Mouse (Mus musculus): ENCODE data around the gene Wwox.

Gene Wwox

DNA sequence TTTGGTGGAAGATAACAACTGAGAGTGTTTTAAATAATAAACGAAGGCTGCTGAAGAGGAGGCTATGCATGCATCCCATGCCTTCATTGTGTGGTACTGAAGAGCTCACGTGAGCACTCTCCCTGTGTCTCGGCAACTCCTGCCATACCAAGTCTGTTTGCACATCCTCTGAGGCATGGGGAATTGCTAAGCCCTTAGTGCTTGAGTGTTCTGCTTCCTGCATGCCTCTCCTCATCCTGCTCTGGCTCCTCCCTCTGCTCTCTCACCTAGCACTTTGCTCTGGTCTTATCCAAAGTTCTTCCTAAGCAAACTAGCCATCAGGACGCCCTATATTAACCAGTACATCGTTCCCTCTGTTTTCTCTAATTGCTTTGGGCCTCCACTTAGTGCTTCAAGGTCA lies 463.1 kb downstream of the Wwox start:
- no peak for DNase-seq (ENCODE audit: low spot score in 2 of 2)

DNA sequence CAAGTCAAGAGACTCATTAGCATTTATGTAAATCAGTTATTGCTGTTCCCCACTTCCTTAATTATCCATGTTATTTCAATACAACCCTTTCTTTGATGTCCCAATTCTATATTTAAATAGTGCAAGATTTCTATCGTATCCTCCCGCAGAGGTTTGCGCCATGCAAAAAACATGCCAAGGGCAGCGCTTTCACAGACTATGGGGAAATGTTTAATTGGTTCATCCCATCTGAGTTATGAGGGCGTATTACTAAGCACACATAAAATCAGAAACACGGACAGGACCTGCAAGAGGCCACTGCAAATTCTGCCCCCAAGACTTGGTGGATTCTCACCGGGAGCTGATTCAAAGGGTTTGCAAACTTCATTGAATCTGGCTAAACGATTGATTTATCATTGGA lies 468.6 kb downstream of the Wwox start:
- DNase-seq (ENCODE audit: low spot score in 2 of 2) = no peak

DNA sequence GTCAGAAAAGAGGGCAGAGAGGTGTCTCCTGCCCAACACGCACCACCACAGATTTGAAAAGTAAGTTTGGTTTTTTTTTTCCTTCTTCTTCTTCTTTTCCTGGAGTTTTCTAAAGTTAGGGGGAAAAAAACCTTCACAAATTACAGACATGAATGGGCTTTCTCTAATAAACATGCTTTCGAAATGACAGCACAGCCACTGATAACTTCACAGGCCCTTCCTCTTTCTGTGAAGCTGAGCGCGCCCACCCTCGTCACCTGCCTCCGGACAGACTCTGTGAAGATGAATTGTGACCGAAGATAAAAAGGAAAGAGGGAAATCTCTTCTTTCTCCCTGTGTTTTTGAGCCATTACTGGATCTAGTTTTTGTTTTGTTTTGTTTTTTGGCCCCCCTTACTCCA lies 469.1 kb downstream of the Wwox start:
- peak; percentile 66 to 69 for DNase-seq (ENCODE audit: low spot score in 2 of 2)

DNA sequence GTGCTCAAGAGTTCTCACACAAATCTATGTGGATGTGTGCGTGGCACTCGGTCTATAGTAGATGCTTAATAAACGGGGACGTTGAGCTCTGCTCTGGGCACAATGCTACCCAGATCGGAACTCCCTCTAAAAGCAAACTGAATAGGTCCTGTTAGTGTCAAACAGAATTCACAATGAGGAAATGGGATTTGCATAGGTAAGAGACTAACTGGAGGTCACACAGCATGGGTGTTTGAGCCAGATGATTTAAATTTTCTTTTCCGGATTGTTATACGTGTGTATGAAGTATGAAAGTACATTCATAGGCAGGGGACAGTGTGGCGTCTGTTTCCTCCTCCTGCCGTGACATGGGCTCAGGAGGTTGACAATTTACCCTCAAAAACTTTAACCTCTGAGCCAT lies 469.7 kb downstream of the Wwox start:
- DNase-seq (ENCODE audit: low spot score in 2 of 2) = peak; percentile 12

DNA sequence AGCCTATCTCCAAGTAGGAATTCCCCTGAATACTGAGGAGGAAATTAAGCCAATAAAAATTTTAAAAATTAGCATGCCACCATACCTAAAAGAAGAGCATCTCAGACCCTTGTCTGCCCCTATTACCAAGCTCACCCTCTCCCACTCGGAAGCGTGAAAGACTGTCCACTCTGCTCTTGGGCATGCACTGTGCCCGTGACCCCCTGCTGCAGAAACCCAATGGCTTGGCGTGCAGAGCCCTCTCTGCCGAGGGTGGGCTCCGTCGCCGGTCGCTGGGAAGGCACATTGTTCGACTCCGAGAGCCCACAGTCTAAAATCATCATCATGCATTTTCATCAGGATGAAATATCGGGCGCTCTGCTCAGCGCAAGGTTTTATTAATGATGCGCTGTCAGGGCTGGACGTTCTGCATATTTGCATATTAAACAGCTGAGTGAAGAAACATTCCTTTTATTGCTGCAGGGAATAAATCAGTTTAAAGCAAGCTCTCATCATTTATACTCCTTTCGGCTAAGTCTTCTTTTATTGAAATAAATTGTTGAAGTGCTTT lies 471.7 kb downstream of the Wwox start:
- DNase-seq (ENCODE audit: low spot score in 2 of 2) = no peak

DNA sequence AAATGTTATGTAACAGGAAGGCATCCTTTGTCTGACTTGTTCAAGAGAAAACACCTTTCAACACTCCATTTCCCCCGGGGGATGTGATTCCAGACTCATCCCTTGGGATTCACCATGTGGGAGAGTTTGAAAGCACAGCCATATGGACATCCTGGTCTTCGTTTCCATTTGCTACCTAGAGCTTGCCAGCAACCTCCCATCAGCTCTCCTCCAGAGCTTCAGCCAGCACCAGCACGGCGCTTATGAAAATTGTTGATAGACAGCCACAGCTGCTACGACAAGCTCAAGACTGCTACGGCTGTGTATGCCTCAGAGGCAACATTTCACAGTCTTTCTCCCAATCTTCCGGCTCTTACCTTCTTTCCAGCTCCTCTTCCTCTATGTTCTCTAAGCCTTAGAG lies 484.2 kb downstream of the Wwox start:
- DNase-seq (ENCODE audit: low spot score in 2 of 2) = no peak

DNA sequence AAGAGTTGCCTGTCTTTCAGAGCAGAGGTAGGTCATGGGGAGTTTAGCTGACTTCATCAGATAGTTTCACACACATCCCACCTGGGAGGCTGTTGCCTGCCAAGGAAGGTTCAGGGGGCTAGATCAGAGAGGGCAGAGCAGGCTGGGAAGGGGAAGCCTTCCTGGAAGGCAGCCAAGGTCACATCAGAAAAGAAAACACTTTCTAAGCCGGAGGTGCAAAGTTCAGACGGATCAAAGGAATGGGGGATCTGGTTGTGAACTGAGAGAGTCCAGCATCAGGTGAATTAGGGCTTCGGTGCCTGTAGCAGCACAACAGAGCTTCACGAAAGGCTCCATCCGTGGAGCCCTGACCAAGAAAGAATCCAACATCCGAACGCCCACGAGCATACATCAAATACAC lies 488.0 kb downstream of the Wwox start:
- DNase-seq (ENCODE audit: low spot score in 2 of 2) = no peak

DNA sequence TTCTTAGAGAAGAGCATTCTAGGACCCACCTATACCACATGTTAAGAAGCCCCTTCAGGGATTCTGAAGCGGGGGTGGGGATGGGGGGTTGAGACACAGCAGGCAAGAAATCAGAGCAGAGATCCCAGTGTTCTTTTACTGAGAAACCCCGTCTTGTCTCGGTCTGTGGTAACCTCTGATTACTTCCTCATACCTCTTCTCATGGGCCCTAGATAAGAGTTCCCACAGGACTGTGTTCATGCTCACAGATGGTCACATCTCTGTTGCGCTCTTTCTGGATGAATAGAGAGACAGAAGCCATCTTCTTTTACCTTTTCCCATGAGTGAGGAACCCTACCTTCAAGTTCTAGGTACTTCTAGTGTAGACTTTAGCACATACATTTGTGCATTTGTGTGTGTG lies 488.5 kb downstream of the Wwox start:
- no peak for DNase-seq (ENCODE audit: low spot score in 2 of 2)

DNA sequence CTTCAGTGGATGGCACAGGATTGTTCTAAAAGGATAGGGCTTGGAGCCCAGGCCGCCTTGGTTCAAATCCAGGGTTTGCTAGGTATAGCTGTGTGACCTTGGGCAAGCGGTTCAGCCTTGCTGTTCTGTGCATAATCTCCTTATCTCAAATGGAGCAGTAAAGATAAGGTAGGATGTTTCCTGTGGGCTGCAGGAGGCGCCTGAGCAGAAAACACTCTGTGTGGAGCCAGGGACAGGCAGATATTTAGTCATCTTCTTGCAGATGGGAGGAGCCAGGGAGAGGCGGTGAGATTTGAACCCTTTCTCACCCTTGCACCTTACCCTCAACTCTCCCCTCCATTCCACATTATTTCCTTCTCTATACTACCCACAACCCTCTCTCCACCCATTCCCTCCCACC lies 490.1 kb downstream of the Wwox start:
- no peak for DNase-seq (ENCODE audit: low spot score in 2 of 2)

DNA sequence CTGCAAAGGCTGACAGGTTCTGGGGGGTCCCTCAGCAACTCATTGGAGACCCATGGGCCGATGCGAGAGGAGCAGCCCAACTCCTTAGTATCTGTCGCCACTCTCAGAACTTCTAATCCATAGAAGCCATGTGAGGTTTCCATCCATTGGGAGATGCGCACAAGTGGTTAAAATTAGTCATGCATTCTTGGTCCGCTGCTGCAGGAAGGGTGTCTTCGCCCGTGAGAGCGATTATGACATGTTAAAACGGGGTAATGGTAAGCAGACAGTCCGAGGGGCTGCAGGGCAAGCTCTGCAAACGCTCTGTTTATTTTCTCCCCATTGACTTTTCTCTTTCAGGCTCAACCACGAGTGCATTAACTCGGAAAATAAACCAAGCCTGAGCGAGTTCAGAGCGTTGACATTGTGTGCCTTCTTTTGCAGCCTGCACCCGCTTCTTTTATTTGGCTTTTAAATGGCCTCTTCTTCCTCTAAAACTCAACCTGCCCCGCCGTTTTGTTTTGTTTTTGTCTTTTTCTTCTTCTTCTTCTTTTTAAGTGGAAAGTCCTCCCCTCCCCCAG lies 492.7 kb downstream of the Wwox start:
- no peak for DNase-seq (ENCODE audit: low spot score in 2 of 2)

DNA sequence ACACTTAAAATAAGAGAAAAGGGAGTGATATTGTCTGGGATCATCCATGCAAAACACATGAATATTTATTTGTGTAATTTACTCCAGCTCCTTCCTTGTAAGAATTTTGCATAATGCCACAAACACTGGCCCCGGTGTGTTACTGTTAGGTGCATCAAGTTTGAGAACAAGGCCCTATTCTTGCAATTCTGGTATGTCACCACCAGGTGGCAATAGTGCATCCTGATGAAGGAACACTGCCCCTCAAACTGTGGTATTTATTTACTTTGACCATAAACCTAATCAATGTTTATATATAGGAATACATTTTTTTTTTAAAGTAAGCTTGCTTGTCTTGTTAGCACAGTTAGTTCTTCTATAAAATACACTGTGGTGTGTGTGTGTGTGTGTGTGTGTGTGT lies 493.8 kb downstream of the Wwox start:
- no peak for DNase-seq (ENCODE audit: low spot score in 2 of 2)

DNA sequence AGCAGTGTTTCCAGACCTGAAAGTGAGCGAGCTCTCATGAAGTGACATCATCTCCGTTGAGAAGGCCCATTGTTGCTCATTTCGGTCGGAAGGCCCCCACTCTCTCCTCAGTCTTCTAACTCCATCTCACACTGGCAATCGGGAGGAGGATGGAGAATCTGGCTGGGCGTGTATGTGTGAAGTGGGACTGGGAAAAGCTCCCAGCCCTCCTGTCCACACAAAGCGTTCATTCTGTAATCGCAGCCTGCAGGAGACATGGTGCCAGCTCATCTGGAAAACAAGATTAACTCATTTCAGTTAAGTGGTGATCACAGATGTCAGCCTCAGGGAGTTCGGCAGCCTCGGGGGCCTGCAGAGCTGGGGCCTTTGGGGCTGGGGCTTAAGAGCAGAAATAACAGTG lies 497.4 kb downstream of the Wwox start:
- DNase-seq (ENCODE audit: low spot score in 2 of 2) = no peak

DNA sequence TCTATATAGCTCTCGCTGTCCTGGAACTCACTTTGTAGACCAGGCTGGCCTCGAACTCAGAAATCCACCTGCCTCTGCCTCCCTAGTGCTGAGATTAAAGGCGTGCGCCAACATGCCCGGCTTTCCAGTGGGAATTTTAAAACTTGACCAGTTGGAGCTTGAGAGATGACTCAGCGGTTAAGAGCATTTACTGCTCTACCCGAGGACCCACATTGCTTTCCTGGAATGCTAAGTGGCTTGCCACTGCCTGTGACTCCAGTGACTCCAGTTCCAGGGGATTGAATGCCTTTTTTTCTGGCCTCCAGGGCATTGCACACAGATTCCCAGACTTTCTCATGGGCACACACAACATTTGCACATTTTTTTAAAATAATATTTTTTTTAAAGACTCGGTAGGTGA lies 499.9 kb downstream of the Wwox start:
- no peak for DNase-seq (ENCODE audit: low spot score in 2 of 2)

DNA sequence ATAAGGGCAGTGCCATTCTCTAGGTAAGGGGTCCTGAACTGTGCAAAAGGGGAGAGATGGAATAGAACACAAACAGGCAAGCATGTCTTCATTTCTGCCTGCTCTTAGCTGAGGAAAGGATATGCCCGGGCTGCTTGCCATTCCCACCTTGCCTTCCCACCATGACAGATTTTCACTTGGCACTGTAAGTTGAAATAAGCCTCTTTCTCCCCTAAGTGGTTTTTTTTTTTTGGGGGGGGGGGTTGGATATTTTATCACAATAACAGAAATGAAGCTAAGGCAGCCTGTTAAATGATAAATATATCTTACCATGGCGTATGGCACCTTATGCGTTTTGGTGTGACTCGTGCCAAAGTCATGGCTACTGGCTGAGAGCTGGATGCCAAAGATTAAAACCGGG lies 501.6 kb downstream of the Wwox start:
- no peak for DNase-seq (ENCODE audit: low spot score in 2 of 2)

DNA sequence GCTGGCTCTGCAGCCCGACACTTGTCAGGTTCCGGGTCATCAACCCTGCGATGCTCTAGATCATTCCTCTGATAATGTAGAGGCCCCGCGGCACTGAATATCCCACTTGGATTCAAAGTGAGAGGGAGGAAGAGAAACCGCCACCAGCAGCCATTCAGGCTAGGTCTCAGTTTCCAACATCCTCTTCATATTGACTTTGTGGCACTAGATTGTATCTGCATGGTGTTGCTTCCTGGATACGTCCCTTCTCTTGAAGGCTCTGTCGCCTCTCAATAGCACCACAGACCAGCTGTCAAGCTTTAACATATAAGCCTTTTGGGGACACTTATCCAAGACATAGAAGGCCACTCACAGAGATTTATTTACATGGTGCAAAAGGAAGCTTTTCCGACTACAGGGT lies 502.2 kb downstream of the Wwox start:
- DNase-seq (ENCODE audit: low spot score in 2 of 2) = no peak

DNA sequence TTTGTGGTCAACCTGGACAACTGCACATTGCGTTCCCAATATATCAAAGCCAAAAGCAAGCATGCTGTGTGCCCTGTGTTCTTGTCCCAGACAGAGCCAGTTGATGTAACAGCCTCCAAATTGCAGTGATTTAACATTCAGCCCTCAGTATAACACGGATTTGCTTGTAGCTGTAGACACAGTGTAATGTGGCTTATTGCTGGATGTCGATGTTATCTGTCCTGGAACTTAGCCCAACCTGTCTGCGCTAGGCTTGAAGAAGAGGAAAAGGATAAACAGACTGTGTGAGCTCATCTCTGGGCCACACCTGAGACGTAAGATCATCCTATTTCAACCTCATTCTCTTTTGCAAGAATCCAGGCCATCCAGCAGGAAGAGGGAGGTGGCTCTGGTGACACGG lies 508.5 kb downstream of the Wwox start:
- no peak for DNase-seq (ENCODE audit: low spot score in 2 of 2)

DNA sequence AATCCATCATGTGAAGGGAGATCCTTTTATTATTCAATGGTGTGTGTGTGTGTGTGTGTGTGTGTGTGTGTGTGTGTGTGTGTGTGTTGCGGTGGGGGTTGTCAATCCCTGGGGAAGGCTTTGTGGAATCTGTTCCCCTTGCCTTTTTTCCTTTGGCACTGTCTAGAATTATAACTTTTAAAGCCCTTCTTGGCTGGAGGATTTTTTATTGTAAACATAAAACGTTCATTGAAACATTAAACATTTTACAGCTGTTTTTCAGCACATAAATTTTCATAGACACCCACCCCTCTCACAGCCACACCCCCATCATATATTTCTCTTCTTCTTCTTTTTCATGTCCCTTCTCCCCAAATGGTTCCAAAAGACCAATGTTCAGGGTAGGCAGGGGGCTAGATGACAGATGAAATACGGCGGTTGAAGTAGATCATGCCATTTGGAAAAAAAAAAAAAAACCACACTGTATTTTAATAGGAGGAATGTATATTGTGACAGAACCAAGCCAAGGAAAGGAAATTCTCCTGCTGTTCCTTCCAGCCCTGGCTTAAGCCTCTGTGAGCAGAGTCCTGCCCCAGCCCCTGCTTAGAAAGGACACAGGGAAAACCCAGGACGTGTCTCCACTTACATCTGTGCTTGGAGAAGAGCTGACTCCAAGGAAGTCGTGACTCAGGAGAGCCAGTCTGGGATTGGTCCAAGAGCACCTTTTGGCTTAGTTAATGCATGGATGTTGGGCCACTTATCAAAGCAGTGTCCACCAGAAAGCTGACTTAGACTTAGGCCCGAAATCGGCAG lies 517.1 kb downstream of the Wwox start:
- no peak for DNase-seq (ENCODE audit: low spot score in 2 of 2)

DNA sequence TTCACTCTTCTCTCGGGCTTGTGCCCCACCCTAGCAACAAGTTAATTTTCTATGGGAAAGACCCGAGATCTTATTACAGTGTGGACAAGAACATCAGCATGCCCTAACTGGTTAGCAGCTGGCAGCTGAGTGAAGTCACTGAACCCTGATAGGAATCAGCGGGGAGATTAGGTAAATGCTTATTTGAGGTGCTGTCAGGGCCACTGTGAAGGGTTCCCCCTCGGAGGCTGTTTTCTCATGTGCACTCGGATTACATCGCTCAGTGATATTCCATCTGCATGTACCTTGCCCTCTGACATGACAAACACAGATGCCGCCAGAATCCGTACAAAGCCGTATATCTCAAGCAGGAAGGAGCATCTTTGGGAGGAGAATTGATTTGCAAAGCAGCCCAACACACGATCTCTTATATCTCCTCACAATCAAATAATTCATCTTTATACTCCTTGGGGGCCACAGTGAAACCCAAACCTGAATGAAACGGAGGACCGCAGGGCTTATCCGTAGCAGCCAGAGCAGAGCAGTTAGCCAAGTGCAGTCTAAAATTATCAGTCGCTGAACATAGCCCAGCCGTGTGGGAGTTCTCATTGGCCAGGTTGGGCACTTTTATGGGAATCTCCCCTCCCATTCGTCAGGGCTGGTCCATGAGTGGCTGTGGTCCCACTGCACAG lies 519.1 kb downstream of the Wwox start:
- no peak for DNase-seq (ENCODE audit: low spot score in 2 of 2)

DNA sequence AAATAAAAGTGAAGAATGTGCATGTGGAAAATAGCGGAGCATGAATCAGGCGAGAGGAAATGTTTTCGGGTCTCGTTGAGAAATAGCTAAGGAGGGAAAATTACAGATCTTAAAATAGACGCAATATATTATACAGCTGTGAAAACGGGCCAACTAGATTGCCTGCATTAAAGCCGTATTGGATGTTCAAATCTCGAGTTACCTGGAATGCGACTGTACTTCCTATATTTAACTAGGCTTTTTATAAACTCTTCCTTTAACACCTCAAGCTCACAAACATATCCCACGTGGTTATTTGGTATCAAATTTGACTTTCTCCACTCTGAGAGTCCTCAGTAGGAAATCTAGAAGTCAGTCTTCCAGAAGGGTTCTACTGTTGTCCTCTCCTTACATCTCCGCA lies 520.0 kb downstream of the Wwox start:
- DNase-seq (ENCODE audit: low spot score in 2 of 2) = no peak

DNA sequence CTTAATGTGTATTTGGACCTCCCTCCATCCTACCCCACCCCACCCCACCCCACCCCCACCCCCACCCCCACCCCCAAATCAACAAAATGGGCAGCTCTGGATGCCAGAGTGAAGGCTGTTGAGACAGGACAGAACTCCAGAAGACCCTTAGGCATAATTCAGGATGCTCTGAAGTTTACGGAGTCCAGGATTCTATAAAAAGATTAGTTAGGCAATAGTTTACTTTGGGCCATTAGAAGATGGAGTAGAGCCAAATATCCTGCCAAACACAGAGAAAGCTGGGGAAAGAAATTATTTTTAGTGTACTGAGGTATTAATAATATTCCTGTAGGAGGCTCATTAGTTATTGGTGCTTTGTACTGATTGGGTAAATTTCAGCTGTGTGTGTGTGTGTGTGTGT lies 523.0 kb downstream of the Wwox start:
- no peak for DNase-seq (ENCODE audit: low spot score in 2 of 2)

DNA sequence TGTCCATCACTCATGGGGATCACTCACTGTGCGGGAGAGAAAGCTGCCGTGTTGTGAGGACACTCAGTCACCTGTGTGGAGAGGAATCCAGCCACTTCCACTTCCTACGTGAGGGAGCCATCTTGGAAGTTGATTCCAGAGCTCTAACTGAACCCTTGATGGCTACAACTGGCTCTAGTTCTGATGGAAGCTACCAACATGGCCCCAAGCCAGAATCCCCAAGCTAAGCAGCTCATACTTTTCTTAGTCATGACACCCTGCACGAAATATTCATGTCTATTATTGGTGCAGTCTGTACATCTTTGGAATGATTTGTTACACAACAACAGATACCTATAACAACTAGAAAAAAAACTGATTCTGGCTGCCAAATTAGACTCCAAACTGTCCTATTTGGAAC lies 523.8 kb downstream of the Wwox start:
- no peak for DNase-seq (ENCODE audit: low spot score in 2 of 2)

DNA sequence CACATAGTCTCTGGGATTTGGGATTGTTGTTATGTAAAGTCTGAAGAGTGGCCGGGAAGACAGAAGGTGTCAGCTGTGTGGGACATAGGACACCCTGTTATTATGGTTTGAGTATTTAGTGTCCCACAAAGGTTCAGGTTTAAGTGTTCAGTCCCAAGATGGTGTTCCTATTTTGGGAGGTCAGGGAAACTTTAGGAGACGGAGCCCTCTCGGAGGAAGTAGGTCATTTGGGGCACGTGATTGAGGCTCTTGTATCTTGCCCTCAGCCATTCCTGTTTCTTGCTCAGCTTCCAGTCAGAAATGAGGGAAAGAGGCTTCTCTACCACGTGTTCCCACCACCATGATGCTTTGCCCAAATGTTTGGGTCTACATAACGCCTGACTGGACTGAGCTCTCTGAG lies 524.8 kb downstream of the Wwox start:
- DNase-seq (ENCODE audit: low spot score in 2 of 2) = no peak

DNA sequence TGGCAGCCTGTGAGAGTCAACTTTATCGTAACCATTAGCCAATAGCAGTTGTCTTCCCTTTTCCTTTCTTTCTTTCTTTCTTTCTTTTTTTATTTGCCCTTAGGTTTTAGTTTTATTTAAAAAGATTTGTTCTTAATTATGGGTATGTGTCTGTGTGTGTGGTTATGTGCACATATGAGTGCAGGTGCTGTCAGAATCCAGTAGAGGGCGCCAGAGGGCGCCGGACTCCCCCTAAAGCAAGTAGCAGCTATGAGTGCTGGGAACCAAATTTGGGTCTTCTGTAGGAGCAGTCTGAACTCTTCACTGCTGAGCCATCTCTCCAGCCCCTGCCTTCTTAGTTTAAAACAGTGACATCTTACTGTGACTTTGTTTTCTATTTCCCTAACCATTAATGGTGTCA lies 529.4 kb downstream of the Wwox start:
- no peak for DNase-seq (ENCODE audit: low spot score in 2 of 2)
